Mouse (Mus musculus) gastrocnemius, postnatal 14 days (tissue): ENCODE results near the gene Fam173a. TPM values are rescaled to one million over a fixed set of nuclear protein-coding genes. Genes with fewer than 3 reads are reported as not detected.

ENCODE experiments used
- microRNA-seq, 2 experiments: library from miRNA; unstranded; fragments of <30 nt; microRNA quantifications; one replicate each; pipeline ENCODE4 v1.2.0; 2021
- total RNA-seq, 2 experiments: library from RNA; stranded (reverse); gene quantifications; 2 replicates each; pipeline ENCODE4 v1.2.3; 2021

The Fam173a gene
- total RNA-seq, 2 experiments from 2014 or later: 36.1 to 37.9 TPM

Small RNA genes within 50 kb of the gene (microRNA-seq; reads per million reads assigned to microRNA genes)
- 0 reads per million in 2 experiments for gene Gm25083
- gene Mir3082: 0 to 0.50 reads per million in 2 experiments
- gene Mir6966: 0 to 1.3 reads per million in 2 experiments

Other genes with a start within 250 kb of the Fam173a start
- 1 to 10 TPM; 7.2 to 8.8 TPM for gene Sox8, start 222.2 kb downstream of the Fam173a start, total RNA-seq
- 10 to 100 TPM; 13.1 to 13.8 TPM for gene Lmf1, start 213.8 kb downstream of the Fam173a start, total RNA-seq
- not detected for gene Gng13, start 75.7 kb downstream of the Fam173a start, total RNA-seq
- gene Chtf18, start 65.5 kb downstream of the Fam173a start, total RNA-seq: 1 to 10 TPM; 1.3 to 2.5 TPM
- gene Rpusd1, start 65.2 kb downstream of the Fam173a start, total RNA-seq: 1 to 10 TPM; 3.4 to 3.8 TPM
- gene Mslnl, start 56.9 kb downstream of the Fam173a start, total RNA-seq: not detected
- under 1 TPM in 1 of 2 experiments, not detected in 1; 0.74 TPM for gene Msln, start 38.5 kb downstream of the Fam173a start, total RNA-seq
- 10 to 100 TPM; 27.7 to 28.8 TPM for gene Narfl, start 19.1 kb downstream of the Fam173a start, total RNA-seq
- gene Haghl, start 7.2 kb downstream of the Fam173a start, total RNA-seq: 10 to 100 TPM; 13.9 to 16.1 TPM
- not detected for gene Ccdc78, start 6.3 kb downstream of the Fam173a start, total RNA-seq
- gene AC134908.4, start 2.8 kb upstream of the Fam173a start, total RNA-seq: not detected
- gene Metrn, start 4.2 kb upstream of the Fam173a start, total RNA-seq: 10 to 100 TPM; 46.6 to 60.9 TPM
- gene Fbxl16, start 16.2 kb upstream of the Fam173a start, total RNA-seq: 1 to 10 TPM in 1 of 2 experiments, under 1 TPM in 1; 0.95 to 2.2 TPM
- 1 to 10 TPM; 9.1 to 9.2 TPM for gene Wdr24, start 30.7 kb upstream of the Fam173a start, total RNA-seq
- 10 to 100 TPM; 20.3 to 23.6 TPM for gene Jmjd8, start 36.0 kb upstream of the Fam173a start, total RNA-seq
- 10 to 100 TPM; 80.2 to 81.3 TPM for gene Stub1, start 40.5 kb upstream of the Fam173a start, total RNA-seq
- 10 to 100 TPM; 11.7 to 12.0 TPM for gene Rhbdl1, start 44.4 kb upstream of the Fam173a start, total RNA-seq
- gene Gm20683, start 48.9 kb upstream of the Fam173a start, total RNA-seq: 10 to 100 TPM in 1 of 2 experiments, 1 to 10 TPM in 1; 7.5 to 11.0 TPM
- gene Rhot2, start 52.0 kb upstream of the Fam173a start, total RNA-seq: 10 to 100 TPM; 38.0 to 47.1 TPM
- gene Wdr90, start 68.6 kb upstream of the Fam173a start, total RNA-seq: 1 to 10 TPM; 1.6 to 2.0 TPM
- gene Mcrip2, start 75.9 kb upstream of the Fam173a start, total RNA-seq: 10 to 100 TPM; 52.3 to 73.3 TPM
- 10 to 100 TPM; 26.1 to 27.7 TPM for gene Mettl26, start 82.2 kb upstream of the Fam173a start, total RNA-seq
- gene Wfikkn1, start 88.0 kb upstream of the Fam173a start, total RNA-seq: under 1 TPM; 0.49 to 0.55 TPM
- 10 to 100 TPM; 10.1 to 10.3 TPM for gene Rab40c, start 126.8 kb upstream of the Fam173a start, total RNA-seq
- gene Pigq, start 152.0 kb upstream of the Fam173a start, total RNA-seq: 10 to 100 TPM; 29.8 to 30.2 TPM
- not detected for gene Nhlrc4, start 152.1 kb upstream of the Fam173a start, total RNA-seq
- not detected for gene A930017K11Rik, start 159.7 kb upstream of the Fam173a start, total RNA-seq
- gene Capn15, start 192.9 kb upstream of the Fam173a start, total RNA-seq: 1 to 10 TPM; 4.3 to 5.9 TPM